Mouse (Mus musculus): ENCODE data around the gene Armcx5. TPM values are rescaled to one million over a fixed set of nuclear protein-coding genes. Genes with fewer than 3 reads are reported as not detected.

Gene Armcx5
- 11.0 and 11.3 TPM in 2 replicates for polyA plus RNA-seq (2011; ENCODE audit: insufficient read depth, insufficient read length, low read depth, missing spikeins)

DNA sequence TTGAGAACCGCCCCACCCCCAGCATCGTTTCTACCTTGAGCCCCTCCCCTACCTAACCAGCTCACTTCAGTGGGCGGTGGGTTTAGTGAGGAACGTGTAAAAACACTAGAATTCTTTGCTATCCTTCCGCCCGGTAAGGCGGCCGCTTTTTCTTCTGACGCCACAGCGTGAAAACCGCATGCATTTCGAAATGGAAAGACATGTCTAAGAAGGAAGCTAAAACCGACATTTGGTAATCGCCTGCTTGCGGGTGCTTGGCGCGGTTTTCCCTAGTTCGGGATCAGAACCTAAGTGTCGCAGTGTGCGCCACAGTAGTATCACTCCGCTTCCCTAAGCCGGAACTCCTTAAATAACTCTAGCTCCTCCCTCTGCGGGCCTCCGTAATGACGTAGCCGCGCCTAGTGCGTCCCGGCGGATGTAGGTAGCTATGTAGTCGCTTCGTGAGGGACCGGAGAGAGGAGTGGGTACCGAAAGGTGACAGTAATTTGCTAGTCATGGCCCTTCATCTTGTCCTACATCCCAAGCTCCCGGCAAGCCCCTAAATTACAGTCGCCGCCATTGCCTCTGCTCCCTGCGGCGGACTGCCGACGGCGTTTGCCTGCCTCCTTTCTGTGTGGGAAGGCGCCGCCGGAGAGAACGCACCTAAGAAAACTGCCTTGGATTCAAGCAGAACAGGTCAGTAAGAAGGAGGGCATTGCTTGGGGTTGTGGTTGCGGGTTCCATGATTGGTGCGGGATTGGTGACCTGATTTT, at the start of gene Armcx5, which contains the start of gene Gprasp1:
Gene Armcx5 (plus strand): TSS at position 430 of the 752 bp plus-strand sequence.
Gene Gprasp1 (plus strand): TSS at position 430 of the 752 bp plus-strand sequence.
- no peaks in the 10 kb centered on the region; the same call in 1 of the 2 replicates for H3K36me3 ChIP-seq (ENCODE audit: control insufficient read depth, insufficient read depth, low read length, poor library complexity, severe bottlenecking)
- peak within 1 kb of the TSS; percentile 94 for H3K4me3 ChIP-seq (ENCODE audit: low read depth, low read length)
- no peaks in the 10 kb centered on the region for H3K27me3 ChIP-seq (ENCODE audit: control insufficient read depth, insufficient read depth, low read length, poor library complexity, severe bottlenecking)
- peak within 1 kb of the TSS; percentile 48 for H3K9ac ChIP-seq (ENCODE audit: low read depth, poor library complexity, severe bottlenecking)
- TF ChIP-seq EP300 (IDR thresholded peaks at IDR 0.05; ENCODE audit: insufficient read depth, low read depth, low read length) (no peak), POLR2A (IDR thresholded peaks at IDR 0.05; ENCODE audit: insufficient read depth, low read length) (peak; percentile 37)
- no peak within 1 kb of the TSS for H3K27ac ChIP-seq (ENCODE audit: insufficient read depth, low read length)
- no peaks in the 10 kb centered on the region for H3K9me3 ChIP-seq (replicated peaks; ENCODE audit: control insufficient read depth, insufficient read depth, low read length, poor library complexity, severe bottlenecking)
- no peaks in the 10 kb centered on the region for H3K4me1 ChIP-seq (ENCODE audit: control insufficient read depth, insufficient read depth, low read length)

DNA sequence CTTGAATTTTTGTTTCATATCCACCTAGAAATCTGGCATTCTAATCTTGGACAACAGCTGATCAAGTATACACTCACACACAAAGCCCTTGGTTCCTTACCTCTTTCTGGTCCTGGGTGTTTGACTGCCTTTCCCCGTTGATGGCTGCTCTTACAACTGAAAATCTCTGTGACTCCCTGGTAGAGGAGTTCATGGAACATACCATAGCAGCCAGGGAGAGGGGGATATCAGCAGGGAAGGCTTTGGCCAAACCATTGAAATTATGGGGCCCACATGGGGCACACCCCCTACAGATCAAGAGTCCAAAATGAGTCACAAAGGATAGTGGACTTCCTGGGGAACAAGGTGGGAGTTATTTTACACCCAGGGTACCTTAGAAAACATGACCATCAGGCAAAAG, 48.9 kb upstream of the Armcx5 start, which contains the start of gene Tcp11x2:
Gene Tcp11x2 (minus strand): TSS at position 158 of the 400 bp plus-strand sequence.
- no peaks in the 10 kb centered on the region for H3K27me3 ChIP-seq (ENCODE audit: control insufficient read depth, insufficient read depth, low read length, poor library complexity, severe bottlenecking)
- H3K9me3 ChIP-seq (replicated peaks; ENCODE audit: control insufficient read depth, insufficient read depth, low read length, poor library complexity, severe bottlenecking): no peaks in the 10 kb centered on the region
- no peak within 1 kb of the TSS for H3K9ac ChIP-seq (ENCODE audit: low read depth, poor library complexity, severe bottlenecking)
- no peak within 1 kb of the TSS for H3K27ac ChIP-seq (ENCODE audit: insufficient read depth, low read length)
- no peak within 1 kb of the TSS for H3K4me3 ChIP-seq (ENCODE audit: low read depth, low read length)
- TF ChIP-seq CTCF (IDR thresholded peaks at IDR 0.05; ENCODE audit: low read depth, low read length) (no peak), EP300 (IDR thresholded peaks at IDR 0.05; ENCODE audit: insufficient read depth, low read depth, low read length) (no peak), POLR2A (IDR thresholded peaks at IDR 0.05; ENCODE audit: insufficient read depth, low read length) (no peak)
- H3K36me3 ChIP-seq (ENCODE audit: control insufficient read depth, insufficient read depth, low read length, poor library complexity, severe bottlenecking): no peaks in the 10 kb centered on the region
- H3K4me1 ChIP-seq (ENCODE audit: control insufficient read depth, insufficient read depth, low read length): no peaks in the 10 kb centered on the region

DNA sequence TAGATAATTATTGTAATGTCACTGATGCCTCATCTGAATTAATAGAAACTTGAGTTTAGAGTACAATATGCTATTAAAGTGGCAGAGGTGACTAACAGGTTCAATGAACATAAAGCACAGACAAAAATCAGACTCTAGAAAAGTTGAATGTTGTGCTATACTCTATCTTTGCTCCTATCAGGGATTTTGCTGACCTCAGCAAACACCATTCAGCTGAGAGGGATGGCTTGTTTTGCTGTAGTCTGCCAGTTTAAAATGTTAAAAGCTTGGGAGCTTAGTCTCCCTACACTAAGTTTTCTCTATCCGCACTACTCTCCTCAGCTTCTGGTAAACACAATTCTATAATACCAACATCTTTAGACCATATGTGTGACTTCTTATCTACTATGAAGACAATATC, 39.4 kb upstream of the Armcx5 start:
- Histone ChIP-seq H3K27me3 (ENCODE audit: control insufficient read depth, insufficient read depth, low read length, poor library complexity, severe bottlenecking) (no peaks in the 10 kb centered on the region), H3K9me3 (replicated peaks; ENCODE audit: control insufficient read depth, insufficient read depth, low read length, poor library complexity, severe bottlenecking) (no peaks in the 10 kb centered on the region), H3K36me3 (ENCODE audit: control insufficient read depth, insufficient read depth, low read length, poor library complexity, severe bottlenecking) (no peaks in the 10 kb centered on the region), H3K4me3 (ENCODE audit: low read depth, low read length) (no peak overlapping the region), H3K4me1 (ENCODE audit: control insufficient read depth, insufficient read depth, low read length) (no peaks in the 10 kb centered on the region), H3K27ac (ENCODE audit: insufficient read depth, low read length) (no peak overlapping the region), H3K9ac (ENCODE audit: low read depth, poor library complexity, severe bottlenecking) (no peak overlapping the region)
- no peak for TF ChIP-seq POLR2A (IDR thresholded peaks at IDR 0.05; ENCODE audit: insufficient read depth, low read length)
- no peak for TF ChIP-seq EP300 (IDR thresholded peaks at IDR 0.05; ENCODE audit: insufficient read depth, low read depth, low read length)
- TF ChIP-seq CTCF (IDR thresholded peaks at IDR 0.05; ENCODE audit: low read depth, low read length): no peak

DNA sequence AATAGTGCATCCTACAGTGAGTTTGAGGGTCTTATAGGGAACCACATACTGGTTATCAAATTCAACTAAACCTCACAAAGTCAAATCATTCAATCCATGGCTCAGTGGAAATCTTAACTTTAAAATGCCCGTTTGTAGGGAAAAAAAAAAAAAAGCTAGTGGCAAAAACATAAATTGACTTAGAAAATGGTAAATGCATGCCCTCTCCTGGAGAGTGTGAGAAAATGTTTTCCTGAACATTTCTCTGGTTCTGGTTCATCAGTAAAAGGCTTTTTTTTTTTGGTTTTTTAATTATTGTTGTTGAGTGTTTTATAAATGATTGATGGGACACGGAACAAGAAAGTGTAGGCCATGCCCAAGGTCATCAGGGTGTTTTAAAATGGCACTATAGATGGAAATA, 38.2 kb upstream of the Armcx5 start:
- TF ChIP-seq CTCF (IDR thresholded peaks at IDR 0.05; ENCODE audit: low read depth, low read length) (no peak), POLR2A (IDR thresholded peaks at IDR 0.05; ENCODE audit: insufficient read depth, low read length) (no peak), EP300 (IDR thresholded peaks at IDR 0.05; ENCODE audit: insufficient read depth, low read depth, low read length) (no peak)
- Histone ChIP-seq H3K9ac (ENCODE audit: low read depth, poor library complexity, severe bottlenecking) (no peak overlapping the region), H3K27ac (ENCODE audit: insufficient read depth, low read length) (no peak overlapping the region), H3K4me3 (ENCODE audit: low read depth, low read length) (no peak overlapping the region), H3K27me3 (ENCODE audit: control insufficient read depth, insufficient read depth, low read length, poor library complexity, severe bottlenecking) (no peaks in the 10 kb centered on the region), H3K4me1 (ENCODE audit: control insufficient read depth, insufficient read depth, low read length) (no peaks in the 10 kb centered on the region), H3K36me3 (ENCODE audit: control insufficient read depth, insufficient read depth, low read length, poor library complexity, severe bottlenecking) (no peaks in the 10 kb centered on the region), H3K9me3 (replicated peaks; ENCODE audit: control insufficient read depth, insufficient read depth, low read length, poor library complexity, severe bottlenecking) (no peaks in the 10 kb centered on the region)

DNA sequence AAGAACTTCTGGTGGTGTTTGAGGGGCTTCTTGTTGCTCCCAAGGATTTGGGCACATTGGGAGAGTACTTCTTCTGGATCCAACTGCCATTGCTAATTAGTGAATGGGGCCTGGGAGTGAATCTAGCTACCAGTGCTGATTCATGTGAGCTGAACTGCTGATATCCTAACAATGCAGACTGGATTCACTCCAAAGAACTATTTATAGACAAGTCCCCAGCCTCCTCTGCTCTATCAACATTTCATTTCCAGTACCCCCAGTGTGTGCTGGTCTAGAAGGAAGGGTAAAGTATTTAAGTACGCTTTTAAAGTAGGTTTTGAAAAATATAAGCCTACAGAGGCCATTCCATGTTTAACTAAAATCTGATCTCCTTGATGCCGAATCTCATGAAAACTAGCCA, 29.7 kb upstream of the Armcx5 start:
- H3K27ac ChIP-seq (ENCODE audit: insufficient read depth, low read length): no peak overlapping the region
- no peak for TF ChIP-seq CTCF (IDR thresholded peaks at IDR 0.05; ENCODE audit: low read depth, low read length)
- H3K27me3 ChIP-seq (ENCODE audit: control insufficient read depth, insufficient read depth, low read length, poor library complexity, severe bottlenecking): no peaks in the 10 kb centered on the region
- no peaks in the 10 kb centered on the region for H3K9me3 ChIP-seq (replicated peaks; ENCODE audit: control insufficient read depth, insufficient read depth, low read length, poor library complexity, severe bottlenecking)
- H3K4me3 ChIP-seq (ENCODE audit: low read depth, low read length): no peak overlapping the region
- no peaks in the 10 kb centered on the region for H3K36me3 ChIP-seq (ENCODE audit: control insufficient read depth, insufficient read depth, low read length, poor library complexity, severe bottlenecking)
- H3K9ac ChIP-seq (ENCODE audit: low read depth, poor library complexity, severe bottlenecking): no peak overlapping the region
- H3K4me1 ChIP-seq (ENCODE audit: control insufficient read depth, insufficient read depth, low read length): no peaks in the 10 kb centered on the region

DNA sequence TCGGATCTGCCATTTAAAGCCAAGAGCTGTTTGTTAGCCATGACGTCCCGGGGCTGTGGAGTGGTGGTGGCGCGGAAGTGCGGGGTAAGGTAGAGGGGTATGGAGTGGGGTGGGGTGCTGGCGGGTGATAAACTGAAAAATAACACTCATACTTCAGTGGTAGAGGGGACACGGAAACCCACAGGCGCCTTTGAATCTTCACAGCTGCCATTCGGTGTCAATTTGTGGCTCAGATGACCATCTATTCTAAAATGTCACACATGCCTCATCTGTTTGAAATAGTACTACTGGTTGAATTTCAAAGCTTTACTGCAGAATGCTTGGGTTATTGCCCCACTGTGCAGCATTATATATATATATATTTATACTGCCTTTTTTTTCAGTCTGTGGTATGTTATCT, 17.4 kb upstream of the Armcx5 start, which contains the start of gene Tmsb15a:
Gene Tmsb15a (minus strand): TSS at position 101 of the 400 bp plus-strand sequence.
- no peak for TF ChIP-seq POLR2A (IDR thresholded peaks at IDR 0.05; ENCODE audit: insufficient read depth, low read length)
- TF ChIP-seq CTCF (IDR thresholded peaks at IDR 0.05; ENCODE audit: low read depth, low read length): no peak
- no peak for TF ChIP-seq EP300 (IDR thresholded peaks at IDR 0.05; ENCODE audit: insufficient read depth, low read depth, low read length)
- Histone ChIP-seq H3K9me3 (replicated peaks; ENCODE audit: control insufficient read depth, insufficient read depth, low read length, poor library complexity, severe bottlenecking) (no peaks in the 10 kb centered on the region), H3K4me1 (ENCODE audit: control insufficient read depth, insufficient read depth, low read length) (no peaks in the 10 kb centered on the region), H3K9ac (ENCODE audit: low read depth, poor library complexity, severe bottlenecking) (no peak within 1 kb of the TSS), H3K36me3 (ENCODE audit: control insufficient read depth, insufficient read depth, low read length, poor library complexity, severe bottlenecking) (no peaks in the 10 kb centered on the region), H3K4me3 (ENCODE audit: low read depth, low read length) (peak within 1 kb of the TSS; percentile 47), H3K27ac (ENCODE audit: insufficient read depth, low read length) (no peak within 1 kb of the TSS), H3K27me3 (ENCODE audit: control insufficient read depth, insufficient read depth, low read length, poor library complexity, severe bottlenecking) (no peaks in the 10 kb centered on the region)
